Mouse (Mus musculus) kidney, adult 2 months (tissue): ENCODE results near the gene Fam57b. TPM values are rescaled to one million over a fixed set of nuclear protein-coding genes. Genes with fewer than 3 reads are reported as not detected.

Experiments
- DNase-seq: peaks from one replicate; pipeline ENCODE4 v3.0.0; 2021
- H3K27ac ChIP-seq: fragments of 200-500 bp; 2 replicates; pipeline ENCODE4 v1.5.1; 2012; ENCODE audit warnings: low read depth, low read length, control low read depth, inconsistent platforms; ENCODE audit not compliant: insufficient read depth
- H3K27me3 ChIP-seq: fragments of 200-500 bp; replicated peaks from 2 replicates; pipeline ENCODE4 v1.6.1; 2012; ENCODE audit warnings: mild to moderate bottlenecking, moderate library complexity, low read length, inconsistent platforms; ENCODE audit not compliant: control insufficient read depth, insufficient read depth
- H3K36me3 ChIP-seq: fragments of 200-500 bp; 2 replicates; pipeline ENCODE4 v1.6.1; 2012; ENCODE audit warnings: mild to moderate bottlenecking, moderate library complexity, low read length, inconsistent platforms; ENCODE audit not compliant: control insufficient read depth, insufficient read depth
- H3K4me1 ChIP-seq: fragments of 200-500 bp; 2 replicates; pipeline ENCODE4 v1.6.1; 2011; ENCODE audit warnings: low read length; ENCODE audit not compliant: control insufficient read depth, insufficient read depth
- H3K4me3 ChIP-seq: fragments of 200-500 bp; 2 replicates; pipeline ENCODE4 v1.5.1; 2011; ENCODE audit warnings: mild to moderate bottlenecking, low read depth, low read length, control low read depth; ENCODE audit not compliant: insufficient read depth
- CTCF ChIP-seq: fragments of 200-500 bp; conservative IDR thresholded peaks from 2 replicates; pipeline ENCODE4 v1.5.1; 2011; ENCODE audit warnings: low read depth, mild to moderate bottlenecking, control low read depth, low read length, moderate library complexity, mixed read lengths; ENCODE audit not compliant: insufficient read depth, insufficient read length
- POLR2A ChIP-seq: fragments of 200-500 bp; IDR thresholded peaks from one replicate; pipeline ENCODE4 v1.6.1; 2011; ENCODE audit warnings: low read depth, low read length, control low read depth
- WGBS: fragments of 180-500 bp; shearing (Covaris S2); methylation state at CpG from one replicate; pipeline ENCODE4 v1.1.7; 2018; 5-methylcytosine and 5-hydroxymethylcytosine counted together
- polyA plus RNA-seq: library from polyadenylated mRNA; depleted of rRNA; stranded (reverse); fragments of >200 nt; gene quantifications from 2 replicates; pipeline ENCODE4 v1.2.3, GENCODE M21; 2012

Fam57b gene
- polyA plus RNA-seq, 1 experiment, result 6.3 TPM

GRCm38 (mm10) chr7:126784469-126784868 lies 13.0 kb upstream of the Fam57b start:
- no peak overlapping the region for H3K4me3 ChIP-seq
- 66% methylated on average over 7 of the region's 7 CpGs for WGBS
- no peak for DNase-seq
- TF ChIP-seq POLR2A, result no peak
- H3K27ac ChIP-seq, result no peak overlapping the region
- peaks cover 5% of the 10 kb centered on the region; the same call in 1 of the 2 replicates for H3K4me1 ChIP-seq
- H3K36me3 ChIP-seq, result no peaks in the 10 kb centered on the region; the same call in 1 of the 2 replicates
- no peaks in the 10 kb centered on the region for H3K27me3 ChIP-seq

- DNase-seq, result no peak
- Histone ChIP-seq H3K27me3 (no peaks in the 10 kb centered on the region), H3K4me3 (no peak overlapping the region), H3K27ac (no peak overlapping the region), H3K36me3 (no peaks in the 10 kb centered on the region; the same call in 1 of the 2 replicates), H3K4me1 (peaks cover 5% of the 10 kb centered on the region; the same call in 1 of the 2 replicates)
- WGBS, result 79% methylated on average over 4 of the region's 4 CpGs
- TF ChIP-seq CTCF (no peak), POLR2A (no peak)
These were observed 12.4 kb upstream of the Fam57b start for GRCm38 (mm10) chr7:126785056-126785455.

GRCm38 (mm10) chr7:126786142-126786541 lies 11.3 kb upstream of the Fam57b start:
- TF ChIP-seq POLR2A (no peak), CTCF (no peak)
- Histone ChIP-seq H3K4me1 (peaks cover 3% of the 10 kb centered on the region; the same call in 1 of the 2 replicates), H3K27ac (no peak overlapping the region), H3K27me3 (no peaks in the 10 kb centered on the region), H3K36me3 (no peaks in the 10 kb centered on the region; the same call in 1 of the 2 replicates), H3K4me3 (no peak overlapping the region)
- no peak for DNase-seq
- 82% methylated on average over 14 of the region's 14 CpGs for WGBS

GRCm38 (mm10) chr7:126789141-126789540 lies 8.3 kb upstream of the Fam57b start:
- Histone ChIP-seq H3K4me1 (peaks cover 6% of the 10 kb centered on the region; the same call in 1 of the 2 replicates), H3K27me3 (no peaks in the 10 kb centered on the region), H3K4me3 (no peak overlapping the region), H3K36me3 (no peaks in the 10 kb centered on the region; the same call in 1 of the 2 replicates), H3K27ac (no peak overlapping the region)
- DNase-seq, result no peak
- TF ChIP-seq POLR2A, result no peak
- TF ChIP-seq CTCF, result no peak
- WGBS, result 82% methylated on average over 4 of the region's 4 CpGs

GRCm38 (mm10) chr7:126791851-126792720 lies 5.4 kb upstream of the Fam57b start, which contains the start of gene Ppp4c:
TSS of gene Ppp4c (minus strand) at chr7:126792496.
- peaks cover 6% of the 10 kb centered on the region; the same call in 1 of the 2 replicates for H3K36me3 ChIP-seq
- WGBS, result under 1% methylated on average over 74 of the region's 83 CpGs
- peak; percentile 98 for DNase-seq

GRCm38 (mm10) chr7:126792721-126793443 lies 4.6 kb upstream of the Fam57b start:
- Histone ChIP-seq H3K27ac (peak overlapping the region; percentile 41), H3K4me1 (peaks cover 6% of the 10 kb centered on the region; the same call in 1 of the 2 replicates), H3K36me3 (peaks cover 6% of the 10 kb centered on the region; the same call in 1 of the 2 replicates), H3K4me3 (peak overlapping the region; percentile 73), H3K27me3 (no peaks in the 10 kb centered on the region)
- TF ChIP-seq CTCF (no peak), POLR2A (no peak)
- DNase-seq, result no peak
- 27% methylated on average over 11 of the region's 11 CpGs for WGBS

More at GRCm38 (mm10) chr7:126791851-126792720, 5.4 kb upstream of the Fam57b start, which contains the start of gene Ppp4c:
- Histone ChIP-seq H3K27ac (peak within 1 kb of the TSS; percentile 72), H3K27me3 (no peaks in the 10 kb centered on the region), H3K4me3 (peak within 1 kb of the TSS; percentile 73), H3K4me1 (peaks cover 6% of the 10 kb centered on the region; the same call in 1 of the 2 replicates)
- TF ChIP-seq POLR2A (peak; percentile 4), CTCF (0 out of 2 replicates have a peak, but pooled peaks have one; percentile 1)
